Mouse (Mus musculus): ENCODE results near the gene Mgll.

The Mgll gene

GRCm38 (mm10) chr6:88775267-88775666 lies 51.1 kb downstream of the Mgll start:
- DNase-seq, result no peak

GRCm38 (mm10) chr6:88776336-88776923 lies 52.2 kb downstream of the Mgll start:
- DNase-seq, result no peak

- no peak for DNase-seq
Measured at GRCm38 (mm10) chr6:88776964-88777363, 52.8 kb downstream of the Mgll start.

GRCm38 (mm10) chr6:88778047-88778688 lies 54.0 kb downstream of the Mgll start:
- DNase-seq, result no peak

GRCm38 (mm10) chr6:88779755-88780154 lies 55.5 kb downstream of the Mgll start:
- DNase-seq, result no peak

GRCm38 (mm10) chr6:88781919-88782318 lies 57.7 kb downstream of the Mgll start:
- no peak for DNase-seq

GRCm38 (mm10) chr6:88782981-88783397 lies 58.8 kb downstream of the Mgll start:
- no peak for DNase-seq

GRCm38 (mm10) chr6:88784691-88785173 lies 60.5 kb downstream of the Mgll start:
- peak; percentile 67 to 69 for DNase-seq

GRCm38 (mm10) chr6:88785331-88785730 lies 61.1 kb downstream of the Mgll start:
- no peak for DNase-seq

GRCm38 (mm10) chr6:88785781-88786542 lies 61.8 kb downstream of the Mgll start:
- DNase-seq, result no peak

GRCm38 (mm10) chr6:88786732-88787445 lies 62.7 kb downstream of the Mgll start:
- DNase-seq, result peak; percentile 88

GRCm38 (mm10) chr6:88787496-88787895 lies 63.3 kb downstream of the Mgll start:
- DNase-seq, result peak in 1 of 2 experiments; percentile 56

GRCm38 (mm10) chr6:88788219-88788618 lies 64.0 kb downstream of the Mgll start:
- peak in 1 of 2 experiments; percentile 44 for DNase-seq

GRCm38 (mm10) chr6:88791299-88791698 lies 67.1 kb downstream of the Mgll start:
- DNase-seq, result no peak

- DNase-seq, result no peak
Measured at GRCm38 (mm10) chr6:88792147-88792691, 68.0 kb downstream of the Mgll start.

- no peak for DNase-seq
Measured at GRCm38 (mm10) chr6:88793243-88793642, 69.0 kb downstream of the Mgll start.

- DNase-seq, result no peak
Measured at GRCm38 (mm10) chr6:88793872-88794271, 69.7 kb downstream of the Mgll start.

GRCm38 (mm10) chr6:88794561-88794971 lies 70.4 kb downstream of the Mgll start:
- DNase-seq, result peak; percentile 42 to 57

- no peak for DNase-seq
Measured at GRCm38 (mm10) chr6:88800191-88800590, 76.0 kb downstream of the Mgll start.

- DNase-seq, result peak; percentile 88
Measured at GRCm38 (mm10) chr6:88800735-88801134, 76.5 kb downstream of the Mgll start.

GRCm38 (mm10) chr6:88803051-88803450 lies 78.8 kb downstream of the Mgll start:
- no peak for DNase-seq

GRCm38 (mm10) chr6:88803957-88804695 lies 79.9 kb downstream of the Mgll start:
- DNase-seq, result no peak

All from cerebellum, postnatal 36 days (tissue).